ENCODE assay signal across 7 mouse cellular contexts in genomic region chr17:65872652-65873051, GRCm38 (mm10). TPM values are rescaled to one million over a fixed set of nuclear protein-coding genes. Genes with fewer than 3 reads are reported as not detected.
A peak's percentile ranks its signal among the peaks of the same experiment; 100 is the strongest.
DNase-seq lines count a peak whose midpoint lies in the region; ATAC-seq and TF ChIP-seq lines count a peak whose summit lies in the region.

No protein-coding gene starts in this region.

- H3K27me3 ChIP-seq in intestine, embryonic 16.5 days (replicated peaks; ENCODE audit: control insufficient read depth, insufficient read depth, low read length) = no peaks in the 10 kb centered on the region
- H3K27me3 ChIP-seq in lung, embryonic 15.5 days = no peaks in the 10 kb centered on the region

- no peak overlapping the region for H3K4me2 ChIP-seq in intestine, embryonic 16.5 days (ENCODE audit: low read depth, low read length)
- H3K4me2 ChIP-seq in lung, embryonic 15.5 days = no peak overlapping the region

- in situ Hi-C loops in ES-E14 (cut with MboI; ENCODE audit: low sequenced_read_pairs in 2 of 2, unreplicated experiment in 2 of 2) = no loop called here

- no peaks in the 10 kb centered on the region; the same call in 1 of the 2 replicates for H3K36me3 ChIP-seq in ES-E14 (ENCODE audit: control insufficient read depth, insufficient read depth, low read length, poor library complexity, severe bottlenecking)
- H3K36me3 ChIP-seq in intestine, embryonic 16.5 days (ENCODE audit: control insufficient read depth, insufficient read depth, low read length) = no peaks in the 10 kb centered on the region
- no peaks in the 10 kb centered on the region for H3K36me3 ChIP-seq in lung, embryonic 15.5 days

- no peaks in the 10 kb centered on the region for H3K9me3 ChIP-seq in ES-E14 (ENCODE audit: control insufficient read depth, insufficient read depth, low read depth, low read length)
- no peaks in the 10 kb centered on the region for H3K9me3 ChIP-seq in intestine, embryonic 16.5 days (ENCODE audit: control insufficient read depth, low read length)
- no peaks in the 10 kb centered on the region; the same call in 1 of the 2 replicates for H3K9me3 ChIP-seq in lung, embryonic 15.5 days

- no peak overlapping the region for H3K9ac ChIP-seq in ES-E14 (ENCODE audit: insufficient read depth, low read depth, low read length, poor library complexity, severe bottlenecking)
- no peak overlapping the region for H3K9ac ChIP-seq in intestine, embryonic 16.5 days (ENCODE audit: low read depth, low read length)
- H3K9ac ChIP-seq in lung, embryonic 15.5 days = no peak overlapping the region

- peak; percentile 84 for DNase-seq in CD4-positive, CD25-positive, alpha-beta regulatory T cell, adult 2 months (ENCODE audit: low read depth, low spot score)
- peak; percentile 52 for DNase-seq in ES-E14 (ENCODE audit: low read depth, low spot score)
- peak; percentile 49 for DNase-seq in embryo, embryonic 9.5 days (ENCODE audit: extremely low spot score)
- DNase-seq in retina, postnatal 7 days (ENCODE audit: low read depth, low spot score) = peak; percentile 29
- DNase-seq in left cerebral cortex, adult 9 months (ENCODE audit: low spot score in 2 of 2) = no peak

- peaks cover 16 to 26% of the 10 kb centered on the region in 2 experiments for H3K4me1 ChIP-seq in ES-E14 (ENCODE audit: control insufficient read depth in 2 of 2, insufficient read depth in 2 of 2, low read length in 2 of 2, poor library complexity in 1 of 2)
- H3K4me1 ChIP-seq in intestine, embryonic 16.5 days (ENCODE audit: control insufficient read depth, insufficient read depth, low read length) = 0 out of 2 replicates have a peak, but pooled peaks cover 8% of the 10 kb centered on the region
- H3K4me1 ChIP-seq in lung, embryonic 15.5 days = peaks cover 11% of the 10 kb centered on the region

- no peak overlapping the region for H3K27ac ChIP-seq in ES-E14 (ENCODE audit: insufficient read depth, low read depth, low read length, poor library complexity, severe bottlenecking)
- no peak overlapping the region for H3K27ac ChIP-seq in intestine, embryonic 16.5 days (ENCODE audit: low read length)
- H3K27ac ChIP-seq in lung, embryonic 15.5 days = no peak overlapping the region

- WGBS in intestine, embryonic 16.5 days = 50% methylated on average over 6 of the region's 6 CpGs
- WGBS in lung, embryonic 15.5 days = 37% methylated on average over 6 of the region's 6 CpGs

- ATAC-seq in intestine, embryonic 16.5 days = peak; percentile 54
- ATAC-seq in lung, embryonic 15.5 days (ENCODE audit: borderline replicate concordance, extremely low read depth, low FRiP score, low TSS enrichment) = peak; percentile 51; the same call in 1 of the 2 replicates

- no peak overlapping the region for H3K4me3 ChIP-seq in ES-E14 (ENCODE audit: insufficient read depth in 1 of 2, low read depth in 1 of 2, low read length in 2 of 2, poor library complexity in 1 of 2, severe bottlenecking in 1 of 2)
- no peak overlapping the region for H3K4me3 ChIP-seq in intestine, embryonic 16.5 days (ENCODE audit: low read length)
- no peak overlapping the region for H3K4me3 ChIP-seq in lung, embryonic 15.5 days

TF ChIP-seq in ES-E14, 5 proteins besides CTCF, POLR2A, EP300 and RAD21:
- TF ChIP-seq MAFK (IDR thresholded peaks at IDR 0.05; ENCODE audit: insufficient read depth, low read depth, low read length) = no peak
- 0 out of 2 replicates have a peak, but pooled peaks have one; percentile 25 for TF ChIP-seq HCFC1 (IDR thresholded peaks at IDR 0.05; ENCODE audit: borderline replicate concordance, insufficient read depth, low read length)

RNA-seq across cellular contexts. Expression of gene Ralbp1, which starts 12.9 kb away (rescaled TPM):
- 57.1 and 57.6 TPM in 2 replicates for total RNA-seq in ES-E14 (2012; rRNA removed)
- polyA plus RNA-seq in intestine, embryonic 16.5 days (2015; fragmentation: Nextera tagmentation; extraction: Ambion mirVana) = 67.5 and 71.1 TPM in 2 replicates
- polyA plus RNA-seq in lung, embryonic 15.5 days (2015; fragmentation: Nextera tagmentation; extraction: Ambion mirVana) = 74.2 and 81.9 TPM in 2 replicates

Comparison
In these comparisons a context has a peak if more than half of its experiments do, and no peak if none do; other contexts are left out.
1. DNase-seq: peak in CD4-positive, CD25-positive, alpha-beta regulatory T cell, adult 2 months (single experiment), ES-E14 (single experiment), embryo, embryonic 9.5 days (single experiment) and retina, postnatal 7 days (single experiment); none in left cerebral cortex, adult 9 months (0 of 2).